Mouse (Mus musculus) kidney, postnatal 25 days (tissue): Measurements from ENCODE around the gene Ankrd22.
A peak's percentile ranks its signal among the peaks of the same experiment; 100 is the strongest.
"Not testable (repeated sequence)": the region's sequence is repeated elsewhere in the genome, so short reads cannot be mapped to it uniquely, and the experiment has no call there.

Experiments used
- DNase-seq, 2 experiments: peaks; one replicate each; pipeline ENCODE4 v3.0.0; 2021; ENCODE audit warnings: mixed read lengths in 2 of 2

The Ankrd22 gene

DNA sequence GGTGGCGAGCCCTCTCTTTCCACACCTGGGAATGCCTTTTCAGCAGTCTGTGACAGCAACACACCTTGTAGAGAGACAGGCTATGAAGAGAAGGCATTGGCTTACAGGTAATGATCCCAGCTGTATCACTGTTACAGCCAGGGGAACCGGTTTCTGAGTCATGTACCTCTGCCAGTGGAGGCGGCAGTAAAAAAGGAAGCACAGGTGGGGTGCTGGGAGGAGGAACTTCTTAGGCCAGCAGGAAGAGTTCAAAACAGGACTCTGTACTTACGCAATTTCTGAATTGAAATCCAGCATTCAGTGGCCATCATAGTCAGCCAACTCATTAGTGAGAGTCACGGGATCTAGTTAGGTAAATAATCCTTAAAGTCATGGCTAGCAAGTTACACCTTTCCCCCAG, at the start of gene Ankrd22:
Ankrd22 (minus strand) TSS at position 163 of the 400 bp plus-strand sequence.
- peak in 1 of 2 experiments; percentile 39 for DNase-seq

DNA sequence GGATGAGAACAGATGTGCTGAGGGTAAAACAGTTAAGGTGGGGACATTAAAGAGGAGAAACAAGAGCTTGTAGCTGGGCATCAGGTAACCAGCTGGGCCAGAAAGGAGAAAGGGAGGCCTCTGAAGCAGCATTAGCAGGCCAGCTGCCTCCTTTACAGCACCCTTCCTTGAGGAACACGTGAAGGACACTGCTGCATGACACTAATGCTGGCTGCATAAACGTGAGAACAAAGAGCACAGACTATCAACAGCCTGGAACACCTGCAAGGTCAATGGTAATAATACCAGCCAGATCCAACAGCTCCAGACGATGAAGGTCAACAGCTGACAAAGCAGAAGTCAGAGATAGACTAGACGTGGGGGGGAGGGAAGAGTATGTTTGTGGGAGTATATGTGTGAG, 48.3 kb upstream of the Ankrd22 start:
- no peak for DNase-seq

DNA sequence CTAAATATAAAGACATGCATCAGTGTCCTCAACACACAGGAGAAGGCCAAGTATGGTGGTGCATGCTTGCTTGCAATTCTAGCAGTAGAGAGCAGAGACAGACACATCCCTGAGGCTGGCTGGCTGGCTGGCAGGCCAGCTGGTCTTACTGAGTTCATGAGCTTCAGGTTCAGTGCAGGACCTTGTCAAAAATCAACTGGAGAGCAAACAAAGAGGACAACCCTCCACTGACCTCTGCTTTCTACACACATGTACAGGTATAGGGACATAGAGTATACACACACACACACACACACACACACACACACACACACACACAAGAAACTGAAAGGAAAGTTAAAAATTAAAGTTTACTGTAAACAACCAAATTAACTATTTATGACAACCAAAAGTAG, 47.4 kb upstream of the Ankrd22 start:
- DNase-seq: no peak

DNA sequence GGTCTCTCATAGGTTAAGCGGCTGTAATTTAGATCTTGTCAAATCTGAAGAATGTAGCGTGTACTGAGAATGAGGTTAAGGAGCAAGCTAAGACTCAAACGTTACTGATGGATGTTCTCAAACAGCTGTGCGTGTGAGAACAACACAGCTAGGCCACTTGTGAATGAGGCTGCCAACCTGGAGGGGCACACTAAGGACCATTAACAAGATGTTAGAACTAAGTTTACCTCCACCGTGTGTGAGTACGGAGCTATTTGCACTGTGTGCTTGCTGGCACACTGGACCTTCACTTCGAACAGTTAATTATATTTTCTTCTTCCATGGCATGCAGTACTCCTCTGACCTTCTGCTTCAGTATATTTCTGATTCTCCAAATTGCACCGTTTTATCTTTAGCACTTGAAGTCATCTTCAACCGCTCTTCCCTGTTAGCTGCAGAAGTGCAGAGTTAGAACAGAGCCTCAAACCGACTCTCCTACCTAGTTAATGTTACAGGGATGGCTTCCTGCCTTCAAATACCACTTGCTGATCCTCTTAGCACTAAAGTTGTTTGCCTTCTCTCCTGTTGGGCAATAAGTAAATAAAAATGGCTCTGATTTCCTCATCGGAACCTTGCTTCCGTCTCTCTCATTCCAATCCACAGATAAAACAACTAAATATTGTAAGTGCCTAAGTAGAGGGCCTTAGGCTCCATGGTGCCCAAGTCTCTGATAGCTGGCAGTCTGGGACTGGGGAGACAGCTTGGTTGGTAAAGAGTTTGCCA, 46.8 kb upstream of the Ankrd22 start:
- DNase-seq: no peak

DNA sequence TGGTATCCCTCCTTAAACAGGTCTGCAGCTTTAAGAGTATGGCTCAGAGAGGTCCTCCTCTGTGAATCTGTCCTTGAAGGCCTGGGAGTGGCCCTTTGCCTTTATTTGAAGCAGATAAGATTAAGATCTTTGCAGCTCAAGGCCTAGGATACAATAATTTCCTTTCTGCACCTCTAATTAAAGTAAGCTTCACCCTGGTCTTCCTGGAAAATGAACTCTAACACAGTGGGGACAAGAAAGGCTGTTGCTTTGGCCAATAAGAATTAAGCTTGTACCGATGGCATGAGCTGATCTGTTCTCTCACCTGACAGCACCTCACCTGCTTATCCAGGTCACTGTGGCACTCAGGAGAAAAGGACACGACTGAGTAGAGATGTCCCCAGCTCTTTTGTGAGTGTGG, 45.0 kb upstream of the Ankrd22 start:
- DNase-seq: no peak

DNA sequence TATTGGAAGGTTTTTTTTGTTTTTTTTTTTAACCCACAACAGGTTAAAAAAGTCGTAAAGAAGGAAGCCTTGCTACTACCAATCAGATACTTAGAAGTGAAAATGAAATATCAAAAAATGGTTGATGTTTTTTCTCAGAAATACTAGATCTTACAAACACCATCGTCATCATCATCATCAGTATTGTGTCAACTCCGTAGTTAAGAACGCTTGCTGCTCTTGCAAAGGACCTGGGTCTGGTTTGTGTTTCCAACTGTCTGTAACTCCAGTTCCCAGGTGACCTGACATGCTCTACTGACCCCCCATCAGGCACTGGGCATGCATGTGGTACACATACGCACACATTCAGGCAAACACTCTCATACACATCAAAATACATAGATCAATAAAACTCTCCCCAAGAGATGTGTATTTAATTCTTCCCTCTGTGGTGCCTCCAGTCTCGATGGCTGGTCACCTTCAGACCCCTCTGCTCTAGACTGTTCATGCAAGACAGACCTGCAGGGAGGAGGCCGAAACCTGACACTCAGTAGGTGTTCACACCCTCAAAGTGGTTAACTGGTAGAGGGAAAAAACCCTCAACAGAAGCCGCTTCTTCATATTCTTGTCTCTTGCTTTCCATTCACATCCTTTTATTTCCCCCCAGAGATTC, 44.2 kb upstream of the Ankrd22 start:
- DNase-seq: no peak

DNA sequence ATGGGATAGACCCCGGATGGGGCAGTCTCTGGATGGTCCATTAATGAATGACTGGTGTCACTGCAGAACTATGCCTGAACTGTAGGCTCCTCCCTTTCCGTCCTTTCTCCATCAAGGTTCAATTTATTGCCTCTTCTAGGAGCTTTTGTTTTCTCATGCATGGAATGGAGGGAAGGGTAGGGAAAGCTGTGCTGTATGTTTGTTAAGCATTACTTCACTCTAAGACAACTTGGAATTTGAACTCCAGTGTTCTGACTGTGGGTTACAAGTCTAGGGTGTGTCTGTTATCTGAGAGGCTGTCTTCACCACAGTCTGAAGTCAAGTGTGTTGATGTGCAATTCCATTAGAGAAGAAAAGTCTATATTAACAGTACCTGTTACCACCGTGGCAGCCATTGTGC, 43.2 kb upstream of the Ankrd22 start:
- DNase-seq: no peak

DNA sequence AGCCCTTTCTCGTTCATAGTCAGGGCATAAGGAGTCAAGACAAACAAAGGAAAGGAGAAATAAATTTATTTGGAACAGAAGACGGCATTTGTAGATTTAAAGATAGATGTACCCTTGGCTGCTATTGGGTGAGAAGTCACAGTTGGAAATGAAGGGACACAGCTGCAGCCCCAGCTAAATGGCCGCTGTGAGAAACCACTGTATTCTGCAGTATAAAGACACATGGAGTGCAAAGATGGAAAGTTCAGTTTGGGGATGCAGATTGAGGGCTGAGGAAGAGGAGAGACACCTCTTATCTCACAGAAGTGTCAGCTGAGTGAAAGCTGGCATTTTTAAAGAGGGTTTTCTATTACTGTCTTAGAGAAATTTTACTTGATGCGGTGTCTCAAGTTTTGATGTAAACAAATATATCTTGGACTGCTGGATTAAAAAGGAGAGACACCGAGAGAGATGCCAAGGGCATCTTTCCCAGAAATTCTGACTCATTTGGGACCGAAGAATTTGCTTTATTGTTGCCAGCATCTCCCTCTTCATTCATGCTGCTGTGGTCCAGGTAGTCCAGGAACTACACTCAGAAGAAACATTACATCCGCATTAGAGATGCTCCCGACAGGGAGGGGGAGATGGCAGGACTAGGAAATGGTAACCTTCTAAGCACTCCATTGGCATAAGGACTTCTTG, 41.0 kb upstream of the Ankrd22 start:
- no peak for DNase-seq

DNA sequence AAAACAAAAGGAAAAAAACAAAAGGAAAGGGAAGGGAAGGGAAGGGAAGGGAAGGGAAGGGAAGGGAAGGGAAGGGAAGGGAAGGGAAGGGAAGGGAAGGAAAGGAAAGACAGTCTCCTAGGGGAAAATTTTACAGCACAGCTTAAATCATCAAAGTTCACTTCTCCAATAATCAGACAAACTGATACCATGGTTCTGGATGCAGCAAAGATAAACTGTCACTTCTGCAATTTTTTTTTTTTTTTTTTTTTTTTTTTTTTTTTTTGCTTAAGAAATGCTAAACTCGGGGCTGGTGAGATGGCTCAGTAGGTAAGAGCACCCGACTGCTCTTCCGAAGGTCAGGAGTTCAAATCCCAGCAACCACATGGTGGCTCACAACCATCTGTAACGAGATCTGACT, 40.3 kb upstream of the Ankrd22 start:
- not testable (repeated sequence) for DNase-seq

DNA sequence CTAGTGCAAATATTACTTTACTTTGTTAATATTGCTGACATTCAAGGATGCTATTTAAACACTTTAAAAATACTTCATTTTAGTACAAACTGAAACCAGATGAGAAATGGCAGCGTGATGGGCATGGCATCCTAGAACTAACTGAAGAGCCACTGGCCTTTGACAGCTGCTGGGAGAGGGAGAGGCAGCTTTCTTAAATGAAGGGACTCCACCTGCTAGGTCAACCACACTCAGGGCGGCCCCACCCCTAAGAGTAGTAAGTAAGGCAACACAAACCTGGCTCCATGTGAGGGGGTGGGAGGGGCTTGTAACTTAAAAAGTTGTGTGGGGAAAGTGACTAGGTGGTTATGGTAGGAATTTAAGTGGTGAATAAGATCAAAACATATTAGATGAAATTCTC, 36.8 kb upstream of the Ankrd22 start:
- no peak for DNase-seq

DNA sequence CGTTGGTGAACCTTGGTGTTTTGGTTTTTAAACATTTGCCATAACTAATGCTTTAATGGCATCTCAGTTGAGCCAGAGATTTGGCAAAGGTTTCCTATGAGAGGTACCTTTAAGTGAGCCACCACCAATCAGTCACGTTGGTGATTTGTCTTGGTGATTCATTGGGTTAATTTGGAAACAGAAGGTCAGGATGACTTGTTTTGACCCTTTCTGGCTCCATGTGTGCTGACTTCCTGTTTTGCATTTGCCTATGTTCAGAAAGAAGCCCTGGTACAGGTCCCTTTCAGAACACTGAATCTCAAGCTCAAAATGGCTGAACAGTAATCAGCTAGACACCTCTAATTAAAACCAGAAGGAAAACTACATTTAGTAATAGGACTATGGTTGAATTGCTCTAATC, 33.6 kb upstream of the Ankrd22 start:
- no peak for DNase-seq

DNA sequence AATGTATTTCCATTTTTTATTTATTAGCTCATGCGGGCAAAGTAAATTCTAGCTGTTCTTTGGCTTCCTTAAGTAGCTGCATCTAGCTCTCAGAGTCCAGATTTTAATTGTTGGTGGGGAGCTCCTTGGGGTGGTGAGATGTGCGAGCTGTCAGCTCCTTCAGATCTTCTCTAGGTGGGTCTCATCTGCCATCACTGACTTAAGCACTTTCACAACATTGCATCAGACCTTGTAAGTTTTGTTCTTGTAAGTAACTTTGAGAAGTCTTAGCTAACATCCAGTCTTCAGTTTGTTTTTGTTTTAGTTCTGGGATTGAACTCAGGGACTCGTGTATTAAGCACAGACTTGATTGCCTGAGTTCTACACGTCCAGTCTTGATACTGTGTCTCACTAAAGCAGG, 33.0 kb upstream of the Ankrd22 start:
- DNase-seq: no peak

DNA sequence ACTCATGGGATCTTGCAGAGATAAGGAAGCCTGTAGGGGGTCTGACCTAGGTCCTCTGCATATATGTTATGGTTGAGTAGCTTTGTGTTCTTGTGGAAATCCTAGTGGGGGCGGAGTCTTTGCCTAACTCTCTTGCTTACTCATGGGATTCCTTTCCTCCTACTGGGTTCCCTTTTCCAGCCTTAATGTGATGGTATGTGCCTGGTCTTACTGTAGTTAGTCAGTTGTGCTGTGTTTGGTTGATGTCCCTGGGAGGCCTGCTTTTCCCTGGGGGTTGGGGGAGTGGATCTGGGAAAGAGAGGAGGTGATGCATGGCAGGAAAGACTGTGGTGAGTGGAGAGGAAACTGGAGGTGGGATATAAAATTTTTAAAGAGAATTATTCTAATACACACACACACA, 32.2 kb upstream of the Ankrd22 start:
- DNase-seq: no peak

DNA sequence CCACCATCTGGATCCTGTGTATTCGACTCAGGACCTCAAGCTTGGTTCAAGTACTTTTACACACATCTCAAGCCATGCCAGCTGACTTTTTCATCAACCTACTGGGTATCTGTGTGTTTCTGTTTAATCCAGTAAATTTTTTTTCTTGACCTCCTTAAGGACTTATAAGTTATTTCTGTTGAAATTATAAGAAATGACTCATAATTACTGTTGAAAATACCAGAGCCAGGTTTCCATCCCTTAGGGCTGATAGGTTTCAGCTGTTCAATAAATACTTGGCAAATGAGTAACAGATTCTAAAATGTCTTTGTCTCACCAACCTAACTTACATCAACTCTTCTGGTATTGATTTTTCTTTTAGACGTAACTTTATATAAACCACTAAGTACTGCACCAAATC, 29.2 kb upstream of the Ankrd22 start:
- no peak for DNase-seq

DNA sequence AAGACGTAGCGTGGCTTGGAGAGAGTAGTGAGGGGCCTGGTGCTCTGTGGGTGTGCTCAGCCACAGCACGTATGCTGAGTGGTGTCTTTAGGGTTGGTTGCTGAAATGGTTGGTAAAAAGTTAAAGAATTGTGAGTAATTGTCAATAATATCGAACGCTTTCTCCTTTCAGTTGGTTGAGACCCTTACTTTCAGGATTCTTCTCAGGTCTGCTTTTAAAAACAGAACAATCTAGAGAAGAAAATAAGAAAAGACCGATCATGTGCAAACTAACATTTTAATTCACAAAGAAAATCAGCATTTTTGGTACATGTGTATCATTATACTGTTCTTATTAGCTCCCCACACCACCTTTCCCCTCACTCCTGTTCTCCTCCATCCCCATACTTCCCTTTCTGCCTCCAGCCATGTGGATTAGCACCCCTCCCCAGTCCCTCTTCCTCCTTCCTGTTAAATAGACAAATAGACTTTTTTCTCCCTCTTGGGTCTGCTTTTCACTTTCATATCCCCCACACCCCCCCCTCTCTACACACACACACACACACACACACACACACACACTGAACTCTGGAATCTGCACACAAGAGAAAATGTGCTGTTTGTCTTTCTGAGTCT, 28.4 kb upstream of the Ankrd22 start:
- no peak for DNase-seq

DNA sequence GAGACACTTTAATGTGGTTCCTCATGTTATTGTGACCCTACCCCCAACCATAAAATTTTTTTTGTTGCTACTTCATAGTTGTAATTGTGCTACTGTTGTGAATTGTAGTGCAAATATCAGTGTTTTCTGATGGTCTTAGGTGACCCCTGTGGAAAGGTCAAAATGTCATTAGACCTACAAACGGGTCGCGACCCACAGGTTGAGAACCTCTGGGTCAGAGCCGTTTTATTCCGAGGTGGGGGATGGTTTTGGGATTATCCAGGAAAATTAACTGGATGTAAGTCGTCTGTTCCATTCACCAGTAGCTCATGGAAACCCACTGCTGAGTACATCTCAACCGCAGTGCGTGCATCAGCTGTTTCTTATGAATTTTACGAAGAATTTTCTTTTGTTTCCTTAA, 27.8 kb upstream of the Ankrd22 start:
- DNase-seq: no peak

DNA sequence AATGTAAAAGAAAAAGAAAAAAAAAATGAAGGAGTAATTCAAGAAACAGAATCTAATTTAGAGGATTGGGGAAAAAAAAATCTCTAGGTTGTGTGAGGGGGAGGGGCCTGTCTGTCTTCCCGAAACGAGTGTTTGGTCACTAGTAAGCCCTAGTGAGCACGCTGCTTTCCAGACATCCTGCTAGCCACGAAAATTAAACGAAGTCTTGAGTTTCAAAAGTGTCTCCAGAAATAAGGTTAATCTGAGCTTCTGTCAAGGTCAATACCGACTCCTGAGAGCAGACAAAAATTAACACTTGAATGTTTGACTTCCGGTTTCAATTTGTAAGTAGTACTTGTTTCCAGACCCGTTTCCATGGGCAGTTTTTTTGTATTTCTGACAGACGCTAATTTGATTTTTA, 27.3 kb upstream of the Ankrd22 start:
- peak; percentile 32 to 39 for DNase-seq

DNA sequence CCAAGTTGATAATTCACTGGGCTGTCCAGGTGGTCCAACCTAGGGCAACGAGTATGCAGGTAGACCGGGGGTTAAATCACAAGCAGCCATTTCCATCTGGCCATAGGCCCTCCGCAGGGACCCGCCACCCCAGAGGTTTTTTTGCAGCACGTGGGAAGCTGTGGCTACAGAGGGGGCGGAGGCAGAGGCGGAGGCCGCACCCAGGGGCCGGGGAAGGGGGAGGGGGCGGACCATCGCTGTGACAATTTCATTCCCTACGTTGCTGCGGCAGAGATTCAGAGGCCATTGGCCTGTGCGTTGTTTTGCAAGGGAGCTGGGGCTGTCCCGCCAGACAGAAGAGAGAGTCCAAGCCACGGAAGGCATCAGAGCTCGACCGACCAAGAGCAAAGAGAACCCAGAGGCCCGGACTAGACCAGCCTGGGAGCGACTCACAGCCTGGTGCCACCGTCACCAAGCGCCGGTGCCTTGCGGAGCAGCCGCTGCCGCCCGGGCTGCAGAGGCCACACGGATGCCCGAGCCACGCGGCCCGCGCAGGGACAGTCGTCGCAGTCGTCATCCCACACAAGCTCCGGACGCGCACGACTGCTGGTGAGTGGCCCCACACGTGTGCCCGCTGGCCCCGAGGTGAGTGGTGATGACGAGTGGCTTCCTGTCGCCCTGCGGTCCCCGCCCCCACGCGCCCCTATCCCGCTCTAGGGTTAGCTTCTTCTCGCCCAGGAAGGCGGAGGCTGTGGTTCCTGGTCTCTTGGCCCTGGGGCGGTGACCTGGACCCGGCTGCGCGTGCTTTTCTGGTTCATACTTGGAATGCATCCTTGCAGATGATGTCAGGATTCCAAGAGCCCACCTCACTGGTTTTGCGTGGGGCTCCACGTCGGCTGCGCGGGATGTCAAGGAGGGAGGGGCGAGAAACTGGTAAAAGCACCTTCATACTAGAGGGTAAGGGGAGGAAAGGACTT, 26.4 kb upstream of the Ankrd22 start, which contains the start of gene Stambpl1:
Stambpl1 (plus strand) TSS at position 222 of the 956 bp plus-strand sequence.
- peak; percentile 67 to 82 for DNase-seq

DNA sequence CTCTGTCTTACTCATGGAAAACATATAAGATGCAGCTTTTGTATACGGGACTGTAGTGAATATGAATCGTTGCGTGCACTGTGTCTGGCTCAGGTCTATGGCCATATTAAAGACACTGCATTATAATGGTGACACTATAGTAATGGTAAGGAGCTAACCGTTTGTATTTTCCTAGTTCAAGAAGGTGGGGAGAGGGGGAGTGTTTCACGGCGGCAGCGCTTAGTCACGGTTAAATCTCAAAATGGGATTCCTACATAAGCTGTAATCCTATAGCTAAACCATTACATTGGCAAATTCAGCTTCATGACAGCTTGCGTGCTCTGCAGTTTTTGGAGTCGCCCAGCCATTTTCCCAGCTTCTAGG, 25.8 kb upstream of the Ankrd22 start:
- no peak for DNase-seq

DNA sequence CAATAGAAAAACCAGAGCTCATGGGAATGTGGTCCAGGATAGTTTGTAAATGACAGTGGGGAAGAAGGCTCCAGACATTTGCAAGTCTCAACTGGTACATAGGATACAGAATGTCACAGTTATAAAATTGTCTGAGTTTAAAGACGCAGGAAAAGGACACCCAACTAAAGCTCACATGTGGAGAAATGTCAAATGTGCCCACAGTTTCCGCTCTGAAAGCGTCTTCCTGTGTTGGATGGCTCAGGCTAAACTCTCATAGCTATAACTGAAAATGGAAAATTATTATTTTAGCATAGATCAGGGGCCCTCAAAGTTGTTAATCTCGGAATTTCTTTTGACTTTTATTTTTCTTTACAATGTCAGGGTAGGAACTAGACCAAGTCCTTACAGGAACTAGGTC, 21.0 kb upstream of the Ankrd22 start:
- no peak for DNase-seq

DNA sequence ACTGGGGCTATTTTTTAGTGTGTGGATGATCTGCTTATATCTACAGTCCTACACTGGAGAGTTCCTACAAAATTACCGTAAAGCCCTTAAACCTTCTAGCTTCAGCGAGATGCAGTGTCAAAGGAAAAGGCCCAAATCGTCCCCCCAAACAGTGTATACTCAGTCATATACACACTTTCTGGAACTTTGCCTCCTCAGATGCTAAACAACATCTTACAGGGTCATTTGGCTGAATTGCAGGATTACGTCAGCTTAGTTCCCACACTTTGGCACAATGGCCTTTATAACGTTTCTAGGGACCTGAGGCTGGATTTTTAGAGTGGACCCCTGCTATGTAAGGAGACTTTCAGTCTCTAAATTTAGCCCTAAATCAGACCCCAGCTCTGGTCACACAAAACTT, 16.6 kb upstream of the Ankrd22 start:
- no peak for DNase-seq

DNA sequence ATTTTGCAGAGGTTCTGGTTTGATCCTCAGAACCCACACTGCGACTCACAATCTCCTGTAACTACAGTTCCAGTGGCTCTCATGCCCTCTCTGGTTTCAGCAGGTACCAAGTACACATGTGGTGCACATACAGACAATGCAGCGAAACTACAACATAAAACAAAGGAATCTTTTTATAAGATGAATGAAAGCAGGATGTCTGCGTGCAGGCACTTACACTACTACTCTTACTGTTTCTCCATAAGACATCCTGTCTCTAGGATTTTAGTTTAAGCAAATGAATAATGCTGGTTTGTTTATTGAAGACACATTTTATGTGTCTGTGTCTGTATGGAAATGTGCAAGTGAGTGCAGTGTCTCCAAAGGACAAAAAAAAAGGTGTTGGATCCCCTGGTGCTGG, 15.4 kb upstream of the Ankrd22 start:
- DNase-seq: no peak
